Mouse (Mus musculus) heart, postnatal 0 days (tissue): ENCODE results near the gene Arid1b. TPM values are rescaled to one million over a fixed set of nuclear protein-coding genes. Genes with fewer than 3 reads are reported as not detected.

ENCODE experiments used
- ATAC-seq: fragments of 200-750 bp; cut with Nextera tagmentation; 2 replicates; pipeline ENCODE4 v1.8.0; 2017; ENCODE audit warnings: low read depth, moderate number of reproducible peaks, moderate library complexity; ENCODE audit not compliant: insufficient read depth
- DNase-seq: peaks from one replicate; pipeline ENCODE4 v3.0.0-alpha.2; 2016; ENCODE audit warnings: low spot score
- H3K27ac ChIP-seq: fragments of 300-500 bp; sonication (generic); 2 replicates; pipeline ENCODE4 v1.5.1; 2014; ENCODE audit warnings: low read depth, mild to moderate bottlenecking
- H3K27me3 ChIP-seq: fragments of 300-500 bp; sonication (generic); 2 replicates; pipeline ENCODE4 v1.6.1; 2014; ENCODE audit warnings: low read length, mixed read lengths; ENCODE audit not compliant: control insufficient read depth, insufficient read depth
- H3K36me3 ChIP-seq: fragments of 300-500 bp; sonication (generic); replicated peaks from 2 replicates; pipeline ENCODE4 v1.6.1; 2014; ENCODE audit warnings: low read length, mixed read lengths; ENCODE audit not compliant: control insufficient read depth, insufficient read depth
- H3K4me1 ChIP-seq: fragments of 300-500 bp; sonication (generic); 2 replicates; pipeline ENCODE4 v1.6.1; 2014; ENCODE audit warnings: antibody characterized with exemption; ENCODE audit not compliant: control insufficient read depth, insufficient read depth
- H3K4me2 ChIP-seq: fragments of 300-500 bp; sonication (generic); 2 replicates; pipeline ENCODE4 v1.6.1; 2014; ENCODE audit warnings: low read depth, mild to moderate bottlenecking, low read length, moderate library complexity
- H3K4me3 ChIP-seq: fragments of 300-500 bp; sonication (generic); 2 replicates; pipeline ENCODE4 v1.5.1; 2014; ENCODE audit warnings: low read depth, low read length
- H3K9ac ChIP-seq: fragments of 300-500 bp; sonication (generic); replicated peaks from 2 replicates; pipeline ENCODE4 v1.6.1; 2014; ENCODE audit warnings: low read depth, low read length, mixed read lengths
- H3K9me3 ChIP-seq: fragments of 300-500 bp; sonication (generic); replicated peaks from 2 replicates; pipeline ENCODE4 v1.6.1; 2016; ENCODE audit warnings: low read length; ENCODE audit not compliant: control insufficient read depth
- CTCF ChIP-seq: IDR thresholded peaks from 2 replicates; pipeline ENCODE4 v1.5.1; 2016; ENCODE audit warnings: antibody characterized with exemption, control low read depth, low read depth
- EP300 ChIP-seq: IDR thresholded peaks from 2 replicates; pipeline ENCODE4 v1.6.1; 2016; ENCODE audit warnings: antibody characterized with exemption, low read depth
- WGBS: fragments of 180-500 bp; shearing (Covaris S2); extraction: QIAGEN DNeasy Blood & Tissue Kit; methylation state at CpG from one replicate; pipeline ENCODE4 v1.1.7; 2014; 5-methylcytosine and 5-hydroxymethylcytosine counted together
- polyA plus RNA-seq: library from polyadenylated mRNA; unstranded; fragments of >200 nt; fragmentation: Nextera tagmentation; extraction: Ambion mirVana; gene quantifications from 2 replicates; pipeline ENCODE4 v1.2.1, GENCODE M21; 2015
- total RNA-seq: library from RNA; depleted of rRNA; stranded (reverse); fragments of >200 nt; gene quantifications from 2 replicates; pipeline ENCODE4 v1.2.3, GENCODE M21; 2014; ENCODE audit warnings: low replicate concordance

Gene Arid1b
- total and polyA plus RNA-seq, 2 experiments from 2014 or later = 4.4 to 27.3 TPM

GRCm38 (mm10) chr17:5101157-5101556 is 107.0 kb downstream of the Arid1b start:
- H3K9ac ChIP-seq = no peak overlapping the region
- TF ChIP-seq EP300 (no peak), CTCF (no peak)
- H3K4me2 ChIP-seq = no peak overlapping the region
- no peak for ATAC-seq
- peaks cover 29% of the 10 kb centered on the region for H3K4me1 ChIP-seq
- DNase-seq = no peak
- no peak overlapping the region; the same call in 1 of the 2 replicates for H3K27ac ChIP-seq
- 78% methylated on average over 8 of the region's 8 CpGs for WGBS
- H3K9me3 ChIP-seq = no peaks in the 10 kb centered on the region
- H3K4me3 ChIP-seq = no peak overlapping the region
- H3K36me3 ChIP-seq = no peaks in the 10 kb centered on the region
- no peaks in the 10 kb centered on the region for H3K27me3 ChIP-seq

- H3K27me3 ChIP-seq = no peaks in the 10 kb centered on the region
- ATAC-seq = no peak
- DNase-seq = no peak
- H3K27ac ChIP-seq = no peak overlapping the region
- no peak overlapping the region for H3K9ac ChIP-seq
- H3K36me3 ChIP-seq = no peaks in the 10 kb centered on the region
- no peak overlapping the region for H3K4me3 ChIP-seq
- no peak for TF ChIP-seq CTCF
- TF ChIP-seq EP300 = no peak
- no peaks in the 10 kb centered on the region for H3K9me3 ChIP-seq
- no peak overlapping the region for H3K4me2 ChIP-seq
- 39% methylated on average over 2 of the region's 2 CpGs for WGBS
- peaks cover 35% of the 10 kb centered on the region for H3K4me1 ChIP-seq
These were observed 107.8 kb downstream of the Arid1b start for GRCm38 (mm10) chr17:5101887-5102286.

- ATAC-seq (no peak), DNase-seq (no peak)
- peaks cover 28% of the 10 kb centered on the region for H3K4me1 ChIP-seq
- H3K4me2 ChIP-seq = no peak overlapping the region
- H3K36me3 ChIP-seq = no peaks in the 10 kb centered on the region
- 79% methylated on average over 6 of the region's 6 CpGs for WGBS
- H3K27ac ChIP-seq = no peak overlapping the region
- no peak overlapping the region for H3K4me3 ChIP-seq
- H3K27me3 ChIP-seq = no peaks in the 10 kb centered on the region
- H3K9me3 ChIP-seq = no peaks in the 10 kb centered on the region
- TF ChIP-seq EP300 (no peak), CTCF (no peak)
- H3K9ac ChIP-seq = no peak overlapping the region
These were observed 111.6 kb downstream of the Arid1b start for GRCm38 (mm10) chr17:5105746-5106145.

GRCm38 (mm10) chr17:5106263-5107195 is 112.4 kb downstream of the Arid1b start:
- no peak for DNase-seq
- no peak overlapping the region for H3K9ac ChIP-seq
- no peak overlapping the region for H3K4me2 ChIP-seq
- 82% methylated on average over 11 of the region's 11 CpGs for whole genome bisulfite sequencing
- no peaks in the 10 kb centered on the region for H3K36me3 ChIP-seq
- no peak overlapping the region for H3K4me3 ChIP-seq
- no peaks in the 10 kb centered on the region for H3K9me3 ChIP-seq
- no peak for TF ChIP-seq EP300
- TF ChIP-seq CTCF = no peak
- H3K27ac ChIP-seq = no peak overlapping the region
- peaks cover 26% of the 10 kb centered on the region for H3K4me1 ChIP-seq
- ATAC-seq = no peak
- H3K27me3 ChIP-seq = no peaks in the 10 kb centered on the region

GRCm38 (mm10) chr17:5107501-5107900 is 113.4 kb downstream of the Arid1b start:
- Histone ChIP-seq H3K27ac (no peak overlapping the region), H3K36me3 (no peaks in the 10 kb centered on the region), H3K9ac (no peak overlapping the region), H3K27me3 (no peaks in the 10 kb centered on the region), H3K4me2 (no peak overlapping the region), H3K9me3 (no peaks in the 10 kb centered on the region), H3K4me3 (no peak overlapping the region), H3K4me1 (peaks cover 18% of the 10 kb centered on the region)
- no peak for TF ChIP-seq EP300
- no peak for TF ChIP-seq CTCF
- no peak for ATAC-seq
- no peak for DNase-seq
- 73% methylated on average over 4 of the region's 4 CpGs for WGBS
